Mouse (Mus musculus) midbrain, embryonic 10.5 days (tissue): Measurements from ENCODE around the gene Aire. TPM values are rescaled to one million over a fixed set of nuclear protein-coding genes. Genes with fewer than 3 reads are reported as not detected.
A peak's percentile ranks its signal among the peaks of the same experiment; 100 is the strongest.

ENCODE experiments used
- DNase-seq: peaks from one replicate; pipeline ENCODE4 v3.0.0-alpha.2; 2017; ENCODE audit warnings: low spot score
- H3K27ac ChIP-seq: fragments of 300-500 bp; sonication (generic); replicated peaks from 2 replicates; pipeline ENCODE4 v1.5.1; 2016; ENCODE audit warnings: mild to moderate bottlenecking
- H3K27me3 ChIP-seq: fragments of 300-500 bp; sonication (generic); 2 replicates; pipeline ENCODE4 v1.6.1; 2016; ENCODE audit warnings: low read depth, mild to moderate bottlenecking; ENCODE audit not compliant: poor library complexity, severe bottlenecking
- H3K36me3 ChIP-seq: fragments of 300-500 bp; sonication (generic); 2 replicates; pipeline ENCODE4 v1.6.1; 2016; ENCODE audit warnings: mild to moderate bottlenecking, moderate library complexity
- H3K4me1 ChIP-seq: fragments of 300-500 bp; sonication (generic); 2 replicates; pipeline ENCODE4 v1.6.1; 2016
- H3K4me3 ChIP-seq: fragments of 300-500 bp; sonication (generic); 2 replicates; pipeline ENCODE4 v1.5.1; 2016; ENCODE audit warnings: mild to moderate bottlenecking, moderate library complexity
- H3K9me3 ChIP-seq: fragments of 300-500 bp; sonication (generic); replicated peaks from 2 replicates; pipeline ENCODE4 v1.6.1; 2016; ENCODE audit warnings: mild to moderate bottlenecking
- WGBS: fragments of 180-500 bp; shearing (Covaris S2); methylation state at CpG from one replicate; pipeline ENCODE4 v1.1.7; 2016; 5-methylcytosine and 5-hydroxymethylcytosine counted together
- polyA plus RNA-seq: library from polyadenylated mRNA; unstranded; fragments of >200 nt; fragmentation: Nextera tagmentation; extraction: Ambion mirVana; gene quantifications from 2 replicates; pipeline ENCODE4 v1.2.1, GENCODE M21; 2016

The Aire gene
- 0.12 and 0.19 TPM in 2 replicates for polyA plus RNA-seq

GRCm38 (mm10) chr10:78043406-78043836, at the start of gene Aire:
TSS of gene Aire (minus strand) at chr10:78043610.
- peak within 1 kb of the TSS; percentile 74 for H3K27ac ChIP-seq
- no peaks in the 10 kb centered on the region for H3K9me3 ChIP-seq
- peak within 1 kb of the TSS; percentile 47 for H3K4me3 ChIP-seq
- WGBS: 1% methylated on average over 27 of the region's 27 CpGs
- H3K36me3 ChIP-seq: no peaks in the 10 kb centered on the region
- H3K27me3 ChIP-seq: peaks cover 18% of the 10 kb centered on the region
- H3K4me1 ChIP-seq: peaks cover 10% of the 10 kb centered on the region
- DNase-seq: peak; percentile 73

- no peak overlapping the region for H3K4me3 ChIP-seq
- WGBS: 90% methylated on average over 13 of the region's 13 CpGs
- no peaks in the 10 kb centered on the region for H3K27me3 ChIP-seq
- no peaks in the 10 kb centered on the region for H3K4me1 ChIP-seq
- DNase-seq: no peak
- H3K9me3 ChIP-seq: no peaks in the 10 kb centered on the region
- no peak overlapping the region for H3K27ac ChIP-seq
- H3K36me3 ChIP-seq: no peaks in the 10 kb centered on the region
These were observed 49.3 kb upstream of the Aire start for GRCm38 (mm10) chr10:78092725-78093029.

DNA sequence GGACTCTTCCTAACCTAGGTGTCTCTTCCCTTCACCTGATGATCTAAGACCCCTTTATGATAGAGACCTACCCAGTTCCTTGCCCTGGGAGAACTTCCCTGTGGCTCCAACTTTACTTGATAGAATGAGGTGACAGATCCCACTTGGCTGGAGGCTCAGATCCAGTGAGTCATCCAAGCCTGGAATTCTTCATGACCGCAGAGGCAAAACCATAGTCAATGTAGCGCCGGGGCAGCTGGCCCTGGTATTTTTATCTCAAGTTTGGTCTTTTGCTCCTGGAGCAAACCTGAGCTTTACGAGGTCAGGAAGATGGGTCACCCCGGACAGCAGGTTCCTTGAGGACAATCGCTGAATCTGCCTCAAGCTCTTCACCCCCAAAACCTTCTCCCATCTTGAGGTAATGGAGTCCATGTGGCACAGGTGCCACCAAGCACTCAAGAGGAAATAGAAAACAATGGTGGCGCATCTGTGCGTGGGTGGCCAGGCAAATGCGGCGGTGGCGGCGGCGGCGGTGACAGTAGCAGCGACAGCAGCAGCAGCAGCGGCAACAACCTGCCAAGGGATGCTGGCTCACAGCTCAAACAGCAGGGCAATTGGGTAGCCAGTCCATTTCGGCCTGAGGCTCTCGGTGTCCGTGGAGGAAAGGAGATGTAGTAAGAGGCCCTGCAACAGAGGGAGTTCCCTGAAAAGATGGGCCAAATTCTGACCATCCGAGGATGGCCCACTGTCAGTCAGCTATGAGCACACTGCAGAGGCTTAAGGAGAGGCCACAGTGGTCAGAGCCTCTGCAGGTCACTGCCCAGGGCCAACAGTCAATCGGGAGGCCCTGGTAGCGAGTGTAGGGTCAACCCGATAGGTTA, 48.7 kb upstream of the Aire start:
- Histone ChIP-seq H3K4me1 (no peaks in the 10 kb centered on the region), H3K27me3 (no peaks in the 10 kb centered on the region), H3K4me3 (no peak overlapping the region), H3K9me3 (no peaks in the 10 kb centered on the region), H3K36me3 (no peaks in the 10 kb centered on the region), H3K27ac (no peak overlapping the region)
- 90% methylated on average over 23 of the region's 23 CpGs for WGBS
- DNase-seq: no peak

DNA sequence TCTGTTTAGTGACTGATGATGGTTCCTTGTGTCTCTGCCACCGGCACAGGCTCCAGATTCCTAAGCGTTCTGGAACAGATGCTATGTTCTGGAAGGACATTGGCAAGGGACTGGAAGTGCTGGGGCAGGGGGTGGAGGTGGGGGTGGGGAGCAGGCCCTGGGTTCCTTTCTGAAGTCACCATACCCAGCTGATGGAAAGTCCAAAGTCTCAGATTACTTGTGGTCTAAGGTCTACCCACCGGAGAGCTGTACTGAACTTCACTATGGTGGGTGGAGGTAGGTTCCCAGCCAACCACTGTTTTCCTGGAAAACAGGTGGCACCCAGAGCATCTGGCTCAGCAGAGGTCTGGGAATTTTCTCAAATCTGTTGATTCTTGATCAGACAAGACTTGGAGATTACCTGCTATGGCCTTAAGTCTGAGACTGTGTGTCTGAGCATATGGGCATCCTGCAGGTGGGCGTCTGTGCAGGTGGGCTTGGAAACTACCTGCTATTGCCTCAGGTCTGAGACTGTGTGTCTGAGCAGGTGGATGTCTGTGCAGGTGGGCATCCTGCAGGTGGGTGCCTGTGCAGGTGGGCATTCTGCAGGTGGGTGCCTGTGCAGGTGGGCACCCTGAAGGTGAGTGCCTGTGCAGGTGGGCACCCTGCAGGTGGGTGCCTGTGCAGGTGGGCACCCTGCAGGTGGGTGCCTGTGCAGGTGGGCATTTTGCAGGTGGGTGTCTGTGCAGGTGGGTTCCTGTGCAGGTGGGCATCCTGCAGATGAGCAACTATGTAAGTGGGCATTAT, 47.5 kb upstream of the Aire start:
- no peaks in the 10 kb centered on the region for H3K9me3 ChIP-seq
- H3K36me3 ChIP-seq: no peaks in the 10 kb centered on the region
- no peak for DNase-seq
- H3K27ac ChIP-seq: no peak overlapping the region
- WGBS: 84% methylated on average over 4 of the region's 4 CpGs
- no peaks in the 10 kb centered on the region for H3K4me1 ChIP-seq
- H3K4me3 ChIP-seq: no peak overlapping the region
- H3K27me3 ChIP-seq: no peaks in the 10 kb centered on the region

DNA sequence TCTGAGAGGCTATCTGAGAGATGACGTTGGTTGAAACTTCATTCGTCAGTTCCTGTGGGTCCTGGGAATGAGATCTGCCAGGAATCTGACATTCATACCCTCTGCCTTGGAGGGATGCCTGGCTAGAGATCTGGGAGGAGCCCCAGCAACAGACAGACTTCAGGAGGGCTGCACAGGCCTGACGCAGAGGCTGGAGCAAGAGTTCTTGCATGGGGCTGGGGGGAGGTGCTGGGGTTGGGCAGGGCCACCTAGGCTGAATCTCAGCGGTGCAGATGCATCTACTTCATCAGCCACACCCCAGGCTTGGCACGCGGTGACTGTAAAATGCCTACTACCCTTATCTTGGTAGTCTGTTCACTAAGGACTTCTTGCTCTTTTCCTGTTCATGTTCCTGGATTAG, 46.8 kb upstream of the Aire start:
- Histone ChIP-seq H3K36me3 (no peaks in the 10 kb centered on the region), H3K4me3 (no peak overlapping the region), H3K9me3 (no peaks in the 10 kb centered on the region), H3K4me1 (no peaks in the 10 kb centered on the region), H3K27ac (no peak overlapping the region), H3K27me3 (no peaks in the 10 kb centered on the region)
- no peak for DNase-seq
- 68% methylated on average over 6 of the region's 6 CpGs for WGBS

GRCm38 (mm10) chr10:78087101-78087511, 43.7 kb upstream of the Aire start:
- H3K4me1 ChIP-seq: no peaks in the 10 kb centered on the region
- H3K9me3 ChIP-seq: no peaks in the 10 kb centered on the region
- H3K36me3 ChIP-seq: no peaks in the 10 kb centered on the region
- no peak overlapping the region for H3K27ac ChIP-seq
- no peak overlapping the region for H3K4me3 ChIP-seq
- no peak for DNase-seq
- H3K27me3 ChIP-seq: no peaks in the 10 kb centered on the region
- 92% methylated on average over 6 of the region's 6 CpGs for WGBS

DNA sequence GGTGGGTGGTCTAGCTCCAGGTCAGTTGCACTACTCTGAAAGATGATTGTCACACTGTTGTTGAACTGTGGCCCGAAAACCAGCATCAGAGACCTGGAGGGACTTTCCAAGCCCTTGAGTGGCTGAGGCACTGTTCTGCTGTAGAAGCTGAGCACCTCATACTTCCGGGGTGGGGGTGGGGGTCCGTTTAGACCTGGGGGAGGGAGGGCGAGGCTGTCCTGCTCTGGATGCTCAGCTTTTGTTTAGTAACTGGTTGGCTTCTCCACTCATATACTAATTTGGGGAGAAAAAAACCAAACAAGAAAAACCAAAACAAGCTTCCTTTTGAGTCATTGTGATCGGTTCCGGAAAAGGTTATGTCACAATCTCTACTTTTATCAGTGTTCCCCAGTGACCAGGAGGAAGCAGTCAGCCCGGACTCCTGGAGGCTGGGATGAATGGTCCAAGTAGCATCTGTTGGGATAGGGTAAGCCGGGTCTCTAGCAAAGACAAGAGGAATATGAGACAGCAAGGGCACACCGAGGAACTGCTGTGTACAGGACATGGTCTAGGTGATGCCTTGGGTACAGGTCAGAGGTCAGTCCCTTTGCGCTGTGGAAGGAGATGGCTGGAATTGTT, 43.1 kb upstream of the Aire start:
- no peak for DNase-seq
- no peaks in the 10 kb centered on the region for H3K4me1 ChIP-seq
- H3K27ac ChIP-seq: no peak overlapping the region
- 82% methylated on average over 10 of the region's 10 CpGs for WGBS
- H3K9me3 ChIP-seq: no peaks in the 10 kb centered on the region
- no peak overlapping the region for H3K4me3 ChIP-seq
- no peaks in the 10 kb centered on the region for H3K27me3 ChIP-seq
- no peaks in the 10 kb centered on the region for H3K36me3 ChIP-seq

DNA sequence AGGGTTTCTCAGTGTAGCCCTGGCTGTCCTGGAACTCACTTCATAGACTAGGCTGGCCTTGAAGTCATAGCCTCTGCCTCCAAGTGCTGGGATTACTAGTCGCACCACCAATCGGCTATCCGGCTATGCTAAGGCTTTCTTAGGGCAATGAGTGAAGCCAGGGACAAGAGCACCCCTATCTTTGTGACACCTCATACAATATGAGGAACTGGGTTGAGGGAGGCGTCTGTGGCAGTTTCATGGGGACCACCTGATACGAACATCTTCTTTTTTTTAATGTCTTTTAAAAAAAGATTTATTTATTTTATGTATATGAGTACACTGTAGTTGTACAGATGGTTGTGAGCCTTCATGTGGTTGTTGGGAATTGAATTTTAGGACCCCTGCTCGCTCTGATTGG, 42.3 kb upstream of the Aire start:
- Histone ChIP-seq H3K9me3 (no peaks in the 10 kb centered on the region), H3K4me3 (no peak overlapping the region), H3K27me3 (no peaks in the 10 kb centered on the region), H3K36me3 (no peaks in the 10 kb centered on the region), H3K4me1 (no peaks in the 10 kb centered on the region), H3K27ac (no peak overlapping the region)
- WGBS: 94% methylated on average over 6 of the region's 6 CpGs
- no peak for DNase-seq

GRCm38 (mm10) chr10:78084073-78084472, 40.7 kb upstream of the Aire start:
- Histone ChIP-seq H3K27ac (no peak overlapping the region), H3K9me3 (no peaks in the 10 kb centered on the region), H3K36me3 (no peaks in the 10 kb centered on the region), H3K4me1 (no peaks in the 10 kb centered on the region), H3K27me3 (no peaks in the 10 kb centered on the region), H3K4me3 (no peak overlapping the region)
- 74% methylated on average over 1 of the region's 1 CpGs for WGBS
- no peak for DNase-seq

DNA sequence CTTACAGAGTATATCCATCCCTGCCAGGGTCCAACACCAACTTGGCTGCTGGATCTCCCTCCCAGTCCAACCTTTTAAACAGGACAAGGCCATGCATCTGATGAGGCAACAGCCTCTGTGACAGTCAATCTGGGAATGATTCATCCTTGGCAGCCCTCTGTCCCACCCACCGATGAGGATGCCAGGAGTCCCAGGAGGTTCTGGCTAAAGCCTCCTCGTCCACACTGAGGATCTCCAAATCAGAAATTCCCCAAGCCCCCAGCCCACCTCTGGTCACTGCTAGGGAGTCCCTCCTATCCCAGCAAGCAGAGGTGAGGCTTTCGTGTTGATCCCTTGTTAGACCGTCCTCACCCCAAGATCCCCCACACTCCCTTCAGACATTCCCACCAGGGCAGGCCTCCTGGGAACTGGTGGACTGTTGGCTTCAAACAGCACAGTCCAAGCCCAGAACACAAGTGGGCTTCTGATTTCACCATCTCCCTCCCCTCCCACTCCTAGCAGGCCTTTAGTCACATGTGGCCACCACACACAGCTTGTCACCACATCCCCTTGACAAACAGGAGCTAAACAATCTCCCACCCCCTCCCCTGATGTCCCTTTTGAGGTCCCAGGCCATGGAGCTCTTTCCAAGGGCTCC, 36.7 kb upstream of the Aire start:
- no peak overlapping the region for H3K4me3 ChIP-seq
- 85% methylated on average over 4 of the region's 4 CpGs for WGBS
- no peak for DNase-seq

GRCm38 (mm10) chr10:78078276-78078675, 34.9 kb upstream of the Aire start:
- H3K4me3 ChIP-seq: no peak overlapping the region
- WGBS: 81% methylated on average over 5 of the region's 5 CpGs
- H3K36me3 ChIP-seq: no peaks in the 10 kb centered on the region
- no peak for DNase-seq
- H3K4me1 ChIP-seq: no peaks in the 10 kb centered on the region
- no peaks in the 10 kb centered on the region for H3K9me3 ChIP-seq
- no peaks in the 10 kb centered on the region for H3K27me3 ChIP-seq
- H3K27ac ChIP-seq: no peak overlapping the region

More for the DNA sequence above, 36.7 kb upstream of the Aire start:
- H3K36me3 ChIP-seq: no peaks in the 10 kb centered on the region
- H3K27me3 ChIP-seq: no peaks in the 10 kb centered on the region
- no peak overlapping the region for H3K27ac ChIP-seq
- no peaks in the 10 kb centered on the region for H3K9me3 ChIP-seq
- no peaks in the 10 kb centered on the region for H3K4me1 ChIP-seq

- DNase-seq: no peak
- Histone ChIP-seq H3K27ac (no peak overlapping the region), H3K36me3 (no peaks in the 10 kb centered on the region), H3K4me1 (no peaks in the 10 kb centered on the region), H3K9me3 (no peaks in the 10 kb centered on the region), H3K27me3 (no peaks in the 10 kb centered on the region), H3K4me3 (no peak overlapping the region)
- WGBS: 84% methylated on average over 9 of the region's 9 CpGs
These were observed 34.5 kb upstream of the Aire start for GRCm38 (mm10) chr10:78077862-78078261.
